Comparison of ENCODE assay signal across 15 mouse cellular contexts in genomic region chr7:115147352-115147977, GRCm38 (mm10).
DNase-seq lines count a peak whose midpoint lies in the region.
"Had no signal": no experiment of that assay in that cellular context is flagged by ENCODE, and none has a peak within 500 bp of the region (broad histone marks: within the 10 kb centered on the region; RNA-seq: fewer than 3 reads in every experiment).

No protein-coding gene starts in this region.

- DNase-seq in frontal cortex, postnatal 36 days (ENCODE audit: low spot score in 2 of 2) = peak; percentile 8 to 31
- no peak for DNase-seq in frontal cortex, postnatal 25 days (ENCODE audit: low spot score in 2 of 2)
- peak; percentile 10 to 27 for DNase-seq in right cerebral cortex, adult 2 months (ENCODE audit: low spot score in 2 of 2)
- DNase-seq in right cerebral cortex, postnatal 14 days = no peak
- DNase-seq in retina, embryonic 14.5 days (ENCODE audit: low spot score) = peak; percentile 61
- DNase-seq in adrenal gland, postnatal 14 days = no peak
- DNase-seq: adrenal gland, adult 8-10 months; adrenal gland, postnatal 36 days; cerebellum, adult 11 months; cerebellum, adult 2 months; cerebellum, adult 9-11 months; cerebellum, postnatal 25 days; forebrain, postnatal 0 days; gastrocnemius, adult 2 months; gastrocnemius, postnatal 14 days had no signal

Comparison
In these comparisons a context has a peak if more than half of its experiments do, and no peak if none do; other contexts are left out.
1. DNase-seq: peak in frontal cortex, postnatal 36 days (2 of 2), right cerebral cortex, adult 2 months (2 of 2) and retina, embryonic 14.5 days (single experiment); none in frontal cortex, postnatal 25 days (0 of 2), right cerebral cortex, postnatal 14 days (single experiment) and adrenal gland, postnatal 14 days (single experiment).